Mouse (Mus musculus): ENCODE data around the gene Iqgap2.

DNA sequence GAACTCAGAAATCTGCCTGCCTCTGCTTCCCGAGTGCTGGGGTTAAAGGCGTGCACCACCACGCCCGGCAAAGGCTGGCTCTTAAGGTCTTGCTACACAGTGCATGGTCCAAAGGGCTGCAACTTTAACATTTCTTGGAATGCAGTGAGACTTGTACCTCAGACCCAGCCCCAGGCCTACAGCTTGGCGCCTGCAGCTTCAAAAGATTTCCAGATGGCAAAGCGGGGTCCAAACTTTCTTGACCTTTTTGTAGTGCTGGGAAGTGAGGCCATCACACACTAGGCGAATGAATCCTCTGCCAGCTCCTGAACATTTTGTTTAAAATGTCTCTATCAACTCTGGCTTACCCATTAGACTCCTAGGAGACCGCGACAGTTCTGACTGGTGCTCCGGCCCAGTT, 294.1 kb downstream of the Iqgap2 start:
- TF ChIP-seq MAX (IDR thresholded peaks at IDR 0.05; ENCODE audit: low read length) = no peak
- TF ChIP-seq RCOR1 (IDR thresholded peaks at IDR 0.05; ENCODE audit: low read depth, low read length) = no peak
- TF ChIP-seq GATA1 (IDR thresholded peaks at IDR 0.05; ENCODE audit: low read depth, low read length) = no peak
- no peak for TF ChIP-seq JUND (IDR thresholded peaks at IDR 0.05; ENCODE audit: low read depth, low read length)
- TF ChIP-seq UBTF (IDR thresholded peaks at IDR 0.05; ENCODE audit: borderline replicate concordance, insufficient read depth, low read depth, low read length) = no peak
- TF ChIP-seq TCF12 (IDR thresholded peaks at IDR 0.05; ENCODE audit: low read depth, low read length) = no peak
- TF ChIP-seq CTCF (IDR thresholded peaks at IDR 0.05 in 2 of 3, conservative IDR thresholded peaks at IDR 0.05 in 1 of 3; ENCODE audit: control insufficient read depth in 1 of 3, insufficient read depth in 1 of 3, low read depth in 2 of 3, low read length in 3 of 3, poor library complexity in 1 of 3, severe bottlenecking in 1 of 3) = no peak
- TF ChIP-seq POLR2A (IDR thresholded peaks at IDR 0.05; ENCODE audit: control insufficient read depth in 1 of 2, insufficient read depth in 1 of 2, low read depth in 1 of 2, low read length in 2 of 2, poor library complexity in 1 of 2) = no peak
